Mouse (Mus musculus) myocyte (in vitro differentiated cells): ENCODE measurements around the gene Ptpn12. TPM values are rescaled to one million over a fixed set of nuclear protein-coding genes. Genes with fewer than 3 reads are reported as not detected.
A peak's percentile ranks its signal among the peaks of the same experiment; 100 is the strongest.

Source experiments
- H3K27me3 ChIP-seq: one replicate; pipeline ENCODE4 v1.6.1; 2011; ENCODE audit not compliant: control insufficient read depth, insufficient read depth, insufficient read length
- H3K36me3 ChIP-seq: one replicate; pipeline ENCODE4 v1.6.1; 2011; ENCODE audit not compliant: control insufficient read depth, insufficient read depth
- H3K4me2 ChIP-seq: one replicate; pipeline ENCODE4 v1.6.1; 2011; ENCODE audit warnings: low read depth, control low read depth
- H3K4me3 ChIP-seq: one replicate; pipeline ENCODE4 v1.5.1; 2011; ENCODE audit warnings: mild to moderate bottlenecking, control low read depth, moderate library complexity
- H3K79me2 ChIP-seq: one replicate; pipeline ENCODE4 v1.6.1; 2011; ENCODE audit not compliant: control insufficient read depth, insufficient read depth
- H3ac ChIP-seq: one replicate; pipeline ENCODE4 v1.6.1; 2011; ENCODE audit not compliant: control insufficient read depth, insufficient read length
- CEBPB ChIP-seq: IDR thresholded peaks from 2 replicates; pipeline ENCODE4 v1.6.1; 2011; ENCODE audit warnings: mild to moderate bottlenecking, moderate library complexity; ENCODE audit not compliant: poor library complexity, insufficient read depth, severe bottlenecking
- E2F4 ChIP-seq: IDR thresholded peaks from one replicate; pipeline ENCODE4 v1.6.1; 2011; ENCODE audit warnings: mild to moderate bottlenecking, control low read depth, moderate library complexity; ENCODE audit not compliant: insufficient read depth
- MAX ChIP-seq: IDR thresholded peaks from one replicate; pipeline ENCODE4 v1.6.1; 2011; ENCODE audit warnings: low read depth, mild to moderate bottlenecking, control low read depth
- MYOD1 ChIP-seq, 3 experiments: IDR thresholded peaks; one replicate each; pipeline ENCODE4 v1.6.1; 2011; ENCODE audit warnings: control low read depth in 2 of 3, low read depth in 2 of 3, mild to moderate bottlenecking in 2 of 3, moderate library complexity in 1 of 3; ENCODE audit not compliant: insufficient read length in 2 of 3, control insufficient read depth in 1 of 3
- MYOG ChIP-seq, 3 experiments: IDR thresholded peaks; one replicate each; pipeline ENCODE4 v1.6.1; 2011; ENCODE audit warnings: control low read depth in 2 of 3, low read depth in 2 of 3, mild to moderate bottlenecking in 2 of 3; ENCODE audit not compliant: insufficient read length in 2 of 3, control insufficient read depth in 1 of 3, insufficient read depth in 1 of 3
- POLR2A ChIP-seq: IDR thresholded peaks from one replicate; pipeline ENCODE4 v1.6.1; 2011; ENCODE audit warnings: low read depth, mild to moderate bottlenecking, control low read depth, moderate library complexity; ENCODE audit not compliant: insufficient read length
- POLR2AphosphoS2 ChIP-seq: IDR thresholded peaks from one replicate; pipeline ENCODE4 v1.6.1; 2011; ENCODE audit warnings: low read depth, control low read depth; ENCODE audit not compliant: insufficient read length
- REST ChIP-seq: IDR thresholded peaks from one replicate; pipeline ENCODE4 v1.6.1; 2011; ENCODE audit warnings: mild to moderate bottlenecking, control low read depth, moderate library complexity; ENCODE audit not compliant: insufficient read depth, insufficient read length
- SRF ChIP-seq: IDR thresholded peaks from one replicate; pipeline ENCODE4 v1.6.1; 2011; ENCODE audit warnings: low read depth; ENCODE audit not compliant: control insufficient read depth, insufficient read length
- TCF12 ChIP-seq: IDR thresholded peaks from one replicate; pipeline ENCODE4 v1.6.1; 2011; ENCODE audit warnings: mild to moderate bottlenecking, control low read depth; ENCODE audit not compliant: poor library complexity, insufficient read depth, severe bottlenecking
- TCF3 ChIP-seq: IDR thresholded peaks from one replicate; pipeline ENCODE4 v1.6.1; 2011; ENCODE audit warnings: low read depth, control low read depth; ENCODE audit not compliant: insufficient read length
- USF1 ChIP-seq: IDR thresholded peaks from one replicate; pipeline ENCODE4 v1.6.1; 2011; ENCODE audit warnings: low read depth, mild to moderate bottlenecking, control low read depth, moderate library complexity
- polyA plus RNA-seq: library from polyadenylated mRNA; unstranded; fragments of >200 nt; fragmentation: generic; extraction: Trizol; gene quantifications from one replicate; pipeline ENCODE4 v1.2.1, GENCODE M21; 2012; ENCODE audit warnings: missing spikeins

The Ptpn12 gene
- polyA plus RNA-seq, 1 experiment: 23.2 TPM

DNA sequence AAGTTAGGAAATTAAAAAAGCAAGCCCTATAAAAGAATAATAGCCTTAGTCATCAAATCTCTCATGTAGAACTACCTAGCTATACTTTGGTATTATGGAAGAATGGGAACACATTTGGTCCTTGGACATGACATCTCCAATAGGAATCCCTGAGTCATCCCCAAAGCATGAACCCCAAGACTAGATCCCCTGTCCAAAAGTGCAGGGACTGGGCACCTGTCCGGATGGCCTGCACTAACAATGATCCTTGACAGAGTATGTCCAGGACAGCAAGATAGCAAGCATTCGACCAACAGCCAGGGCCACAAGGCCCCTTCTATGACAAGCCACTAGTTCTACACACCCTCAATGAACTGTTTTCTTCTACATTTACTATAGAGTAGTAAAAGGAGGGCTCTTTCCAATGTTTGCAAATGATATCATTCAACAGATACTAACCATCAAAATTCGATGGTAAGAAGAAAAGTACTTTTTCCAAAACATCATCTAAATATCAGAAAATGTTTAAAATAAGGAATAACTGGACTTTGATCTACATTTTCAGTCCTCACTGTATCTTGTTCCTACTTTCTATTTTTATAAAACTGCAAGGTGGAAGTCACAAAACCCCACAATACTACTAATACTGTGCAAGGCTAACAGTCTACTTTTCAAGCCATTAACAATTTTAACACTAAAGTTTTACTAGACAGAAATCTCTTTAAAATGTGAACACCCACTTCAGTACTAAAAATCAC, 2.0 kb downstream of the Ptpn12 start:
- no peaks in the 10 kb centered on the region for H3K27me3 ChIP-seq
- TF ChIP-seq CEBPB (no peak), MAX (no peak), TCF3 (no peak), TCF12 (no peak), E2F4 (no peak), SRF (no peak), MYOD1 (IDR thresholded peaks at IDR 0.05; ENCODE audit: control insufficient read depth in 1 of 3, insufficient read length in 2 of 3, low read depth in 2 of 3) (peak in 2 of 3 experiments; percentile 35 to 70), MYOG (IDR thresholded peaks at IDR 0.05; ENCODE audit: control insufficient read depth in 1 of 3, insufficient read depth in 1 of 3, insufficient read length in 2 of 3, low read depth in 2 of 3) (peak in 1 of 3 experiments; percentile 42), POLR2AphosphoS2 (no peak), POLR2A (peak; percentile 12), REST (no peak)
- peak overlapping the region; percentile 65 for H3K4me3 ChIP-seq
- no peaks in the 10 kb centered on the region for H3K36me3 ChIP-seq
- no peak overlapping the region for H3ac ChIP-seq
- H3K4me2 ChIP-seq: peak overlapping the region; percentile 57
- H3K79me2 ChIP-seq: peaks cover 63% of the 10 kb centered on the region

DNA sequence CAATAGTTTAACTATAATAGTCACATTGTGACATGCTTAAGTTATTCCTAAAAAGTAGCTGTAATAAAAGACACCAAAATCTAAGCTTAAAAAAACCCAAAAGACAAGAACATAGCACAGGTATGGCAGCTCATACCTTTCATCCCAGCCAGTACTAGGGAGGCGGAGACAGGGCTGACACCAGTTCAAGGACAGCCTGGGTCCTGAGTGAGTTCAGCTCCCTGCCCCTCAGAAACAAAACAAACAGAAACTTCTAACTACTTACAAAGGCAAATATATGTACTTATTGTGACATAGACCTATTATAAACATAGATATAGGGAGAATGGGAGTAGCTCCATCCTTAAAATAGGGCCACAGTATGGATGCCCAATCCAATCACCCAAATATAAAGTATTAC, 3.2 kb downstream of the Ptpn12 start:
- H3K27me3 ChIP-seq: no peaks in the 10 kb centered on the region
- H3K4me3 ChIP-seq: peak overlapping the region; percentile 65
- no peak for TF ChIP-seq CEBPB
- TF ChIP-seq MAX: no peak
- no peak for TF ChIP-seq E2F4
- no peak for TF ChIP-seq REST
- TF ChIP-seq SRF: no peak
- no peak for TF ChIP-seq POLR2A
- no peak for TF ChIP-seq TCF3
- no peak for TF ChIP-seq POLR2AphosphoS2
- TF ChIP-seq USF1: no peak
- no peak for TF ChIP-seq MYOD1 (IDR thresholded peaks at IDR 0.05; ENCODE audit: control insufficient read depth in 1 of 3, insufficient read length in 2 of 3, low read depth in 2 of 3)
- H3K36me3 ChIP-seq: no peaks in the 10 kb centered on the region
- H3ac ChIP-seq: no peak overlapping the region
- no peak overlapping the region for H3K4me2 ChIP-seq
- H3K79me2 ChIP-seq: peaks cover 75% of the 10 kb centered on the region

GRCm38 (mm10) chr5:21050770-21051122, 5.0 kb downstream of the Ptpn12 start:
- Histone ChIP-seq H3ac (no peak overlapping the region), H3K27me3 (no peaks in the 10 kb centered on the region), H3K79me2 (peaks cover 93% of the 10 kb centered on the region), H3K4me3 (no peak overlapping the region), H3K4me2 (no peak overlapping the region), H3K36me3 (no peaks in the 10 kb centered on the region)
- TF ChIP-seq POLR2A (no peak), MYOG (IDR thresholded peaks at IDR 0.05; ENCODE audit: control insufficient read depth in 1 of 3, insufficient read depth in 1 of 3, insufficient read length in 2 of 3, low read depth in 2 of 3) (no peak), TCF12 (no peak), MYOD1 (IDR thresholded peaks at IDR 0.05; ENCODE audit: control insufficient read depth in 1 of 3, insufficient read length in 2 of 3, low read depth in 2 of 3) (no peak), E2F4 (no peak), CEBPB (no peak), REST (no peak), TCF3 (no peak), SRF (no peak), MAX (no peak), POLR2AphosphoS2 (no peak), USF1 (no peak)

DNA sequence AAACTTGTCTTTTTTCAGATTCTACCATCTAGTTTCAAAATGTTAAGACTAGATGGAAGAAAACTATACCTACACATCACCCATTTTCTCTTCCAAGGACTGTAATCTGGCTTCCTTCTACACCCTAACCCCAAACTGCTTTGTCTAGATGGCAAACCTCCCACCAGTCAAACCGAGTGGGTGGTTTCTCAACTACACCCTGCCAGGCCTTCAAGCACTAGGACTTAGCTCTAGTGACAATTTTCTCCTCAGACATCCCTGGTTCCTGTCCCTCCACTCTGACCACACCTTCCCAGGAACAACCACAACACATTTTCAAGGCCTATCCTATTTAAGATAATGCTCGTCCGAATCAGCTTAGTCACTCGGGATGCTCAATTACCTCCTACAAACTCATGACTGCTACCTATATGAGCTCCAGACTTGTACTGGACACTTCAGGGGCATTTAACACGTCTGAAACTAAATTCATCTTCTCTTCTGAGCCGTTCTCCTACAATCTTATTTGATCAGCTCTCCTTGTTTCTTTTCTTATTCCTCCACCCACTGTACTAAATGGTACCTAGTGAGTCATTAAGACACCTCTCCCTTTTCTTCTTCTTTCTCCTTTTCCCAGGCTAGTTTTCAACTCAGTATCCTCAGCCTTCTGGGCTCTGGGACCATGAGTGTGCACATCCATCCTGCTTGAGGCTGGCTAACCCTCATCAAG, 5.5 kb downstream of the Ptpn12 start:
- no peaks in the 10 kb centered on the region for H3K36me3 ChIP-seq
- H3K4me2 ChIP-seq: no peak overlapping the region
- TF ChIP-seq MYOG (IDR thresholded peaks at IDR 0.05; ENCODE audit: control insufficient read depth in 1 of 3, insufficient read depth in 1 of 3, insufficient read length in 2 of 3, low read depth in 2 of 3) (no peak), POLR2AphosphoS2 (no peak), MYOD1 (IDR thresholded peaks at IDR 0.05; ENCODE audit: control insufficient read depth in 1 of 3, insufficient read length in 2 of 3, low read depth in 2 of 3) (no peak), TCF3 (no peak), TCF12 (no peak), USF1 (no peak), CEBPB (no peak), MAX (no peak), POLR2A (no peak), REST (no peak), SRF (no peak), E2F4 (no peak)
- no peaks in the 10 kb centered on the region for H3K27me3 ChIP-seq
- no peak overlapping the region for H3K4me3 ChIP-seq
- H3K79me2 ChIP-seq: peaks cover 98% of the 10 kb centered on the region
- H3ac ChIP-seq: no peak overlapping the region

DNA sequence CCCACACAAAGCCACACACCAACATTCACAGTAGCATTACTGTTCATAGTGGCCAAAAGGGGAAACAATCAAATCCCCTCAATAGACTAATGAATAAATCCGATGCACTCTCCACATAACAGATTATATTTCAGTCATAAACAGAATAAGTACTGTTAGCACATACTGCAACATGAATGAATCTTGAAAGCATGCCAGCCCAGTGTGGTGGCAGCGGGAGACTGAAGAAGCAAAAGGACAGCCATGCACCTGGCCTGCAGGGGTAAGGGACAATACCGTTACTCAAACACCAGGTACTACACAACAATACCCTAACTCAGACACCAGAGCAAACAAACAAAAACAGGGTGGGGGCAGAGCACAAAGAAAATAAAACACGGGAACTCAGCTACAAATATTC, 6.7 kb downstream of the Ptpn12 start:
- Histone ChIP-seq H3ac (no peak overlapping the region), H3K36me3 (no peaks in the 10 kb centered on the region), H3K79me2 (peaks cover 100% of the 10 kb centered on the region), H3K27me3 (no peaks in the 10 kb centered on the region), H3K4me2 (no peak overlapping the region), H3K4me3 (no peak overlapping the region)
- TF ChIP-seq POLR2A (no peak), USF1 (no peak), TCF12 (no peak)
